Mouse (Mus musculus) cerebellum, adult 2 months (tissue): Measurements from ENCODE around the gene Gmpr2. TPM values are rescaled to one million over a fixed set of nuclear protein-coding genes. Genes with fewer than 3 reads are reported as not detected.
A peak's percentile ranks its signal among the peaks of the same experiment; 100 is the strongest.

Source experiments
- DNase-seq, 2 experiments: peaks; one replicate each; pipeline ENCODE4 v3.0.0; 2021
- H3K27ac ChIP-seq: fragments of 200-500 bp; 2 replicates; pipeline ENCODE4 v1.5.1; 2012; ENCODE audit warnings: low read length, control low read depth, inconsistent platforms; ENCODE audit not compliant: insufficient read depth
- H3K27me3 ChIP-seq: fragments of 200-500 bp; 2 replicates; pipeline ENCODE4 v1.6.1; 2012; ENCODE audit warnings: inconsistent platforms, mild to moderate bottlenecking, low read length, moderate library complexity; ENCODE audit not compliant: control insufficient read depth, insufficient read depth
- H3K4me1 ChIP-seq: fragments of 200-500 bp; 2 replicates; pipeline ENCODE4 v1.6.1; 2011; ENCODE audit warnings: low read length; ENCODE audit not compliant: control insufficient read depth, insufficient read depth
- H3K4me3 ChIP-seq: fragments of 200-500 bp; replicated peaks from 2 replicates; pipeline ENCODE3; 2011; ENCODE audit warnings: mild to moderate bottlenecking, low read depth, low read length, control low read depth; ENCODE audit not compliant: insufficient read depth
- CTCF ChIP-seq: fragments of 200-500 bp; IDR thresholded peaks from 2 replicates; pipeline ENCODE4 v1.5.1; 2011; ENCODE audit warnings: low read depth, mild to moderate bottlenecking, control low read depth, low read length, moderate library complexity, borderline replicate concordance; ENCODE audit not compliant: insufficient read depth
- POLR2A ChIP-seq: fragments of 200-500 bp; IDR thresholded peaks from 2 replicates; pipeline ENCODE4 v1.6.1; 2011; ENCODE audit warnings: low read length, control low read depth, borderline replicate concordance; ENCODE audit not compliant: insufficient read depth
- WGBS: fragments of 180-500 bp; shearing (Covaris S2); methylation state at CpG from one replicate; pipeline ENCODE4 v1.1.7; 2018; 5-methylcytosine and 5-hydroxymethylcytosine counted together
- polyA plus RNA-seq: library from polyadenylated mRNA; depleted of rRNA; stranded (reverse); fragments of >200 nt; gene quantifications from 2 replicates; pipeline ENCODE4 v1.2.3, GENCODE M21; 2012; rRNA removed

Gene Gmpr2
- polyA plus RNA-seq, 1 experiment: 29.2 TPM

DNA sequence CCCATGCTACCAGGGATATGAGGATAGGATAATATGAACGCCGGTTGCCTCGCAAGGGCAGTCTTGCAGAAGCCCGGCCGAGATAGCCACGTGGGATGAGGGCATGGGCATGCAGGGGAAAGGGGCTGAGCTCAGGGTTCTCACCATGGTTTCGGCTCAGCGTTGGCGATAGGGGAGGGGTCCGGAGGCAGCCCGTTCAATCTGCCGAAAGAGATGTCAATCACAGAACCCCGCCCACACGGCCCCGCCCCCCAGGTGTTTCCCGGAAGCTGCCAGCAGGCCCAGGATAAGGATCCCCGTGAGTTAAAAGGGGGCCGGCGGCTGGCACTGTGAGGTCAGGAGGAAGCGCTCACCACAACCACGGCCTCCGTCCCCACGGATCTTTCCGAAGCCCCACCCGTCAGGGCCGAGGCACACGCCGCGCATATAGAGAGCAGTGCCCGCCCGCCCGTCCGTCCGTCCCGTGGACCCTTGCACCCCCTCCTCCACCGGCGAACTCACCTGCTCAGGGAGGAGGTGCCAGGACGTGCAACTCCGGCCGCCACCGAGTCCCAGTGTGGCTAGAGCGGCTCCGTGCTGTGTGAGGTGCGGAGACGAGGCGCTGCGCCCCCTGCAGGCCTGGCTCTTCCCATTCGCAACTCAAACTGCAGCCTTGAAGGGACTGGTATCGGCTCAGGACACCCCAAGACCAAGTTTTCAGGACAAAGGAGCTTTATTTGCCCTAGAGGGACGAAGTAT, 50.1 kb downstream of the Gmpr2 start, which contains the start of gene Rabggta:
Gene Rabggta (minus strand): TSS at position 564 of the 738 bp plus-strand sequence.
- H3K4me1 ChIP-seq: peaks cover 4% of the 10 kb centered on the region; the same call in 1 of the 2 replicates
- TF ChIP-seq CTCF (peak; percentile 87), POLR2A (peak; percentile 45; the same call in 1 of the 2 replicates)
- peak within 1 kb of the TSS; percentile 96 for H3K4me3 ChIP-seq
- peak; percentile 93 to 94 for DNase-seq
- WGBS: under 1% methylated on average over 48 of the region's 50 CpGs
- H3K27me3 ChIP-seq: no peaks in the 10 kb centered on the region
- peak within 1 kb of the TSS; percentile 26; the same call in 1 of the 2 replicates for H3K27ac ChIP-seq

DNA sequence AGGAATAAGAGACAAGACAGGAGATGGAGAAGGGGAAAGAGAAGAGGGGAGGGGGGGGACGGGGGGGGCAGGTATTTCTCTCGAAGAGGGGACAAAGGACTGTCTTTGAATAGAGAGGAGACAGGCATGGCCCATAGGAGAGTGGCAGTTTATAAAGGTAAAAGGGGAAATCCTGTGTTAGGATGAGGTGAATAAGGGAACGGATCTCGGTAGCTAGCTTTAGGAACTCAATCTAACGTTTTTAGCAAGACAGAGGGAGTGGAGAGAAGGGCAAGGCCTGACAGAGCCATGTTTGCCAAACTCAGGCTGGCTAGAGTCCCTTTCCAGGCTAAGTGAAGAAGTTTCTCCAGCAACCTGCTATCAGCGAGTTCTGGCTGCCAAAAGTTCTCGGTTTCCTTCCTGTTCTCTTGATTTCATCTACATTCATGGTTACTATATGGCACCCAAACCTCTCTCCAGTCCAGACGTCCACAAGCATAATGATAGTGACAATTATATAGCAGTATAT, 50.8 kb downstream of the Gmpr2 start:
- DNase-seq: no peak
- no peak overlapping the region for H3K4me3 ChIP-seq
- TF ChIP-seq CTCF (no peak), POLR2A (no peak)
- H3K27ac ChIP-seq: no peak overlapping the region
- 45% methylated on average over 8 of the region's 8 CpGs for WGBS
- H3K27me3 ChIP-seq: no peaks in the 10 kb centered on the region
- peaks cover 4% of the 10 kb centered on the region; the same call in 1 of the 2 replicates for H3K4me1 ChIP-seq

DNA sequence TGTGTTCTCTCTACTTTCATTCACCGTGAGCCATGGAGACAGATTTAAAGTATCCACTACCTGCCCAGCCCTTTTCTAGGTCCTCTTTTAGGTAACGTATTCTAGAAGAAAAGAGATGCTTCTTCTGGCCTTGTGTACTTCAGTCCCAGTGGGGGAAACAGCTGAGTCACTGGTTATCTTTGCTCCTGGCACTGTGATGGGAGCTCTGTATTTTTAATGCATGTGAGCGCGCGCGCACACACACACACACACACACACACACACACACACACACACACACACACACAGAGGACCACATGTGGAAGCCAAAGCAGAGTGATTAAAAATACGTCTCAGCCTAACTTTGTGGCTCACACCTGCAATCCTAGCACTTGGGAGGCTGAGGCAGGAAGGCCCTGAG, 51.7 kb downstream of the Gmpr2 start:
- peaks cover 4% of the 10 kb centered on the region; the same call in 1 of the 2 replicates for H3K4me1 ChIP-seq
- H3K27me3 ChIP-seq: no peaks in the 10 kb centered on the region
- TF ChIP-seq POLR2A (no peak), CTCF (no peak)
- 89% methylated on average over 7 of the region's 7 CpGs for WGBS
- DNase-seq: no peak
- H3K27ac ChIP-seq: no peak overlapping the region
- no peak overlapping the region for H3K4me3 ChIP-seq

DNA sequence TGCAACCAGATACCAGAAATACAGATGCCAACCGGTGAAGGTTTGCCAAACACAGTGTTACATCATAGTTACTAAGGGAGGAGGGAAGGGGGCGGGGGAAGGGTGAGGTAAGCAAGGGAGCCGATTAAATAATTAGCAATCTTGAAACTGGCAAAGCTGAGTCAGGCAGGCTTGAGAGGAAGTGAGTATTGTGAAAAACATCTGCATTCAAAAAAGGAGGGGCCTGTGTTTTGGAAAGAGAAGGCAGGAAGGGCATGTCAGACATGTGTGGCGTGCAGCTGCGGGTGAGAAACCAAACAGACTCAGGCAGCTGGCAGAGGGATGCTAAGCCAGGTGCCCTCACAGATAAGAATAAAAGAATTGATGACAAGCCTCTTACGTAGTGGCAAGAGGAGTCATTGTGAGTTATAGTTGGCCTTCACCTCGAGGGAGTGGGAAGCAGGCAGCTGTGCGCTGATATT, 52.7 kb downstream of the Gmpr2 start:
- TF ChIP-seq POLR2A: no peak
- Histone ChIP-seq H3K27me3 (no peaks in the 10 kb centered on the region), H3K27ac (no peak overlapping the region), H3K4me3 (no peak overlapping the region), H3K4me1 (peaks cover 4% of the 10 kb centered on the region; the same call in 1 of the 2 replicates)
- no peak for DNase-seq
- WGBS: 70% methylated on average over 8 of the region's 8 CpGs

DNA sequence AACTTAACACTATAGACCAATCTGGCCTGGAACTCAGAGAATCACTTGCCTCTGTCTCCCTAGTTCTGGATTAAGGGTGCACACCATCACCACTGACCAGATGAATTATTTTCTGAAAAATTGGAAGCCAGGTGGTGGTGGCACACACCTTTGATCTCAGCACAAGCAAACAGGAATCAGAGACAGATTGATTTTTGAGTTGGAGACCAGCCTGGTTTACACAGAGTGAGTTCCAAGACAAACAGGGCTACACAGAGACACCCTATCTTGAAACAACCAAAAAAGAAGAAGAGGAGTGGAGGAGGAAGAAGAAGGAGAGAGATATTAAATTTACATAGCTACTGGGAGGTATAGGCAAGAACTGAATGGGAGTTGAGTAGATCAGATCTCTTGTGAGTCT, 54.5 kb downstream of the Gmpr2 start:
- Histone ChIP-seq H3K27ac (no peak overlapping the region), H3K4me1 (peaks cover under 1% of the 10 kb centered on the region; the same call in 1 of the 2 replicates), H3K27me3 (no peaks in the 10 kb centered on the region), H3K4me3 (no peak overlapping the region)
- TF ChIP-seq CTCF (no peak), POLR2A (no peak)
- no peak for DNase-seq

DNA sequence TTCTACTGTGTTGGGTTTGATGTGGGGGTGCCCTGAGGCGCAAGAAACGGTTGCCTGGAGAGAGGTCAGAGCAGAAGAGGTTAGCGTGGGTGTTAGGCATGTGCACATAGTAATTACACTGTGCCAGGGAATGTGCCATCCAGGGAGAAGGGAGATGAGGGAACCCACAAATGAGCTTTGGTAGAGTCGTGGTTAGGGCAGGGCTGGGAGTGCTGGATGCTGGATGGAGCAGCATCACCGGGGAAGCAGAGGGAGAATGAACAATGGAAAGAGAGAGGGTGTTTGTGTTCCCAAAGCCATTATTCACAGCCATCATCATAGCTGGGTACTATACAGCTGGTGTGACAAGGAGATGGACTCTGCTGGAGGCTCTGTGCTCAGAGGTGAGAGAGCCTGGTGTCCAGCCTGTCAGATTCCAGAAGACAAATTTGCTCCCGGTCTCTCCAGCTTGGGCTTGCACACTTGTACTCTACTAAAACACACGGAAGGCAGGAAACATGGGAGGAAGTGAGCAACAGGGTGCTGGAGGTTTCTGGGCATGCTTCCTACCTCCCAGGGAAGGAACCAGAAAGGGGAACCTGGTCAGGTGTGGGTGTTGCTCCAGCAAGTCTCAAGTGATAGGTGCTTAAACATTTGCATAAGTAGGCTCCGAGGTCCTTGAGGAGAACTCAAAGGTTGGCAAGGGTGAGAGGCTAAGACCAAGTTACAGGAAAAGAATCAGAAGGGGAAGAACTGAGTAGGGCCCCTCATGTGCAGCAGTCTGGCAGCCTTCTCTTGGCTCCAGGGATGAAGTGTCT, 56.3 kb downstream of the Gmpr2 start:
- WGBS: 61% methylated on average over 8 of the region's 8 CpGs
- H3K27me3 ChIP-seq: no peaks in the 10 kb centered on the region
- TF ChIP-seq CTCF (no peak), POLR2A (no peak)
- no peaks in the 10 kb centered on the region for H3K4me1 ChIP-seq
- DNase-seq: no peak
- no peak overlapping the region for H3K27ac ChIP-seq
- no peak overlapping the region for H3K4me3 ChIP-seq

Other genes with a start within 250 kb of the Gmpr2 start
- 18.5 and 18.7 TPM in 2 replicates for gene Dhrs4, start 193.2 kb upstream of the Gmpr2 start, polyA plus RNA-seq
- gene Carmil3, start 181.3 kb upstream of the Gmpr2 start, polyA plus RNA-seq: 109 and 119 TPM in 2 replicates
- gene Cpne6, start 161.5 kb upstream of the Gmpr2 start, polyA plus RNA-seq: 39.8 and 56.8 TPM in 2 replicates
- gene Nrl, start 147.0 kb upstream of the Gmpr2 start, polyA plus RNA-seq: 0.33 and 0.56 TPM in 2 replicates
- 44.8 and 49.3 TPM in 2 replicates for gene Pck2, start 131.7 kb upstream of the Gmpr2 start, polyA plus RNA-seq
- gene Dcaf11, start 111.9 kb upstream of the Gmpr2 start, polyA plus RNA-seq: 115 and 127 TPM in 2 replicates
- gene A730061H03Rik, start 111.5 kb upstream of the Gmpr2 start, polyA plus RNA-seq: 0.97 TPM in 2 replicates
- not detected in 2 replicates for gene Fitm1, start 96.3 kb upstream of the Gmpr2 start, polyA plus RNA-seq
- gene Psme1, start 93.8 kb upstream of the Gmpr2 start, polyA plus RNA-seq: 38.4 and 40.7 TPM in 2 replicates
- 90.9 and 92.8 TPM in 2 replicates for gene Emc9, start 86.6 kb upstream of the Gmpr2 start, polyA plus RNA-seq
- gene Psme2, start 80.8 kb upstream of the Gmpr2 start, polyA plus RNA-seq: 43.1 and 46.8 TPM in 2 replicates
- 31.1 and 32.9 TPM in 2 replicates for gene Rnf31, start 80.2 kb upstream of the Gmpr2 start, polyA plus RNA-seq
- gene Irf9, start 68.4 kb upstream of the Gmpr2 start, polyA plus RNA-seq: 18.4 and 20.3 TPM in 2 replicates
- 71.2 and 79.1 TPM in 2 replicates for gene Rec8, start 53.9 kb upstream of the Gmpr2 start, polyA plus RNA-seq
- 150 and 151 TPM in 2 replicates for gene Ipo4, start 36.0 kb upstream of the Gmpr2 start, polyA plus RNA-seq
- gene Gm49378, start 34.0 kb upstream of the Gmpr2 start, polyA plus RNA-seq: 4.9 and 5.6 TPM in 2 replicates
- gene Tm9sf1, start 28.1 kb upstream of the Gmpr2 start, polyA plus RNA-seq: 35.3 and 40.1 TPM in 2 replicates
- gene Tssk4, start 21.8 kb upstream of the Gmpr2 start, polyA plus RNA-seq: 0.40 and 0.61 TPM in 2 replicates
- gene Mdp1, start 11.4 kb upstream of the Gmpr2 start, polyA plus RNA-seq: 44.8 and 44.9 TPM in 2 replicates
- 414 and 434 TPM in 2 replicates for gene Nedd8, start 183 bp downstream of the Gmpr2 start, polyA plus RNA-seq
- gene Tinf2, start 9.9 kb downstream of the Gmpr2 start, polyA plus RNA-seq: 36.0 and 38.5 TPM in 2 replicates
- gene Tgm1, start 42.0 kb downstream of the Gmpr2 start, polyA plus RNA-seq: 0.07 and 0.08 TPM in 2 replicates
- 64.1 and 66.8 TPM in 2 replicates for gene Rabggta, start 50.3 kb downstream of the Gmpr2 start, polyA plus RNA-seq
- gene Dhrs1, start 73.7 kb downstream of the Gmpr2 start, polyA plus RNA-seq: 113 and 122 TPM in 2 replicates
- gene Nop9, start 73.8 kb downstream of the Gmpr2 start, polyA plus RNA-seq: 10.7 and 10.8 TPM in 2 replicates
- gene Cideb, start 86.5 kb downstream of the Gmpr2 start, polyA plus RNA-seq: 10.5 and 15.2 TPM in 2 replicates
- gene Ltb4r2, start 89.5 kb downstream of the Gmpr2 start, polyA plus RNA-seq: 0.07 and 0.08 TPM in 2 replicates
- gene Ltb4r1, start 94.0 kb downstream of the Gmpr2 start, polyA plus RNA-seq: 0.33 and 0.36 TPM in 2 replicates
- 4.0 and 4.1 TPM in 2 replicates for gene Adcy4, start 112.2 kb downstream of the Gmpr2 start, polyA plus RNA-seq
- gene Ripk3, start 116.9 kb downstream of the Gmpr2 start, polyA plus RNA-seq: 0.39 and 0.60 TPM in 2 replicates
- 1.5 and 1.7 TPM in 2 replicates for gene Nfatc4, start 151.2 kb downstream of the Gmpr2 start, polyA plus RNA-seq
- 4.5 and 4.8 TPM in 2 replicates for gene Nynrin, start 182.1 kb downstream of the Gmpr2 start, polyA plus RNA-seq
- gene Cbln3, start 212.5 kb downstream of the Gmpr2 start, polyA plus RNA-seq: 534 and 635 TPM in 2 replicates
- 47.4 and 52.8 TPM in 2 replicates for gene Khnyn, start 213.0 kb downstream of the Gmpr2 start, polyA plus RNA-seq
- 214 and 218 TPM in 2 replicates for gene Sdr39u1, start 228.4 kb downstream of the Gmpr2 start, polyA plus RNA-seq